Mouse (Mus musculus) granulocyte monocyte progenitor cell, adult 5-6 weeks (primary cell): ENCODE results near the gene Gpr85. TPM values are rescaled to one million over a fixed set of nuclear protein-coding genes. Genes with fewer than 3 reads are reported as not detected.
A peak's percentile ranks its signal among the peaks of the same experiment; 100 is the strongest.
"Not testable (repeated sequence)": the region's sequence is repeated elsewhere in the genome, so short reads cannot be mapped to it uniquely, and the experiment has no call there.

Experiments used
- ATAC-seq: replicated peaks from 2 replicates; pipeline ENCODE4 v1.8.0; 2016; ENCODE audit warnings: mild to moderate bottlenecking, moderate TSS enrichment, inconsistent platforms; ENCODE audit not compliant: poor library complexity, severe bottlenecking
- total RNA-seq, 2 experiments: library from RNA; stranded (forward) in 1 of 2; stranded (reverse) in 1 of 2; fragments of 200-712, 200-1000 nt in 1 of 2; fragments of >200 nt in 1 of 2; fragmentation: Nextera tagmentation in 1 of 2; gene quantifications; 2 replicates each; pipeline ENCODE4 v1.2.3; 2014 to 2017

The Gpr85 gene
- total RNA-seq (2014; fragmentation: Nextera tagmentation) (not detected in 2 replicates), total RNA-seq (2017) (1.2 and 2.5 TPM in 2 replicates)

GRCm38 (mm10) chr6:13839345-13840054 lies at the start of gene Gpr85:
Gene Gpr85, minus strand, starts transcription at chr6:13839942.
- peak; percentile 47 for ATAC-seq

- ATAC-seq, result no peak
Measured at GRCm38 (mm10) chr6:13884877-13885592, 45.3 kb upstream of the Gpr85 start.

- no peak for ATAC-seq
Measured at GRCm38 (mm10) chr6:13882919-13883318, 43.2 kb upstream of the Gpr85 start.

GRCm38 (mm10) chr6:13873959-13874358 lies 34.2 kb upstream of the Gpr85 start:
- ATAC-seq, result peak; percentile 70

GRCm38 (mm10) chr6:13872076-13872475 lies 32.3 kb upstream of the Gpr85 start:
- 0 out of 2 replicates have a peak, but pooled peaks have one; percentile 7 for ATAC-seq

GRCm38 (mm10) chr6:13871625-13871958 lies 31.9 kb upstream of the Gpr85 start:
- no peak for ATAC-seq

GRCm38 (mm10) chr6:13870919-13871624 lies 31.3 kb upstream of the Gpr85 start, which contains the start of gene 2610001J05Rik:
Gene 2610001J05Rik, minus strand, starts transcription at chr6:13871518.
- ATAC-seq, result peak; percentile 91

- no peak for ATAC-seq
Measured at GRCm38 (mm10) chr6:13870289-13870741, 30.6 kb upstream of the Gpr85 start.

GRCm38 (mm10) chr6:13860596-13860995 lies 20.9 kb upstream of the Gpr85 start:
- no peak for ATAC-seq

GRCm38 (mm10) chr6:13859877-13860585 lies 20.3 kb upstream of the Gpr85 start:
- peak; percentile 89 for ATAC-seq

GRCm38 (mm10) chr6:13854230-13854629 lies 14.5 kb upstream of the Gpr85 start:
- no peak for ATAC-seq

- ATAC-seq, result peak; percentile 100
Measured at GRCm38 (mm10) chr6:13853244-13853643, 13.5 kb upstream of the Gpr85 start.

GRCm38 (mm10) chr6:13846031-13846430 lies 6.3 kb upstream of the Gpr85 start:
- not testable (repeated sequence) for ATAC-seq

- peak; percentile 64 for ATAC-seq
Measured at GRCm38 (mm10) chr6:13838677-13839344, 931 bp downstream of the Gpr85 start.

GRCm38 (mm10) chr6:13837916-13838676 lies 1.6 kb downstream of the Gpr85 start:
- no peak for ATAC-seq

GRCm38 (mm10) chr6:13836967-13837570 lies 2.7 kb downstream of the Gpr85 start:
- peak; percentile 55 for ATAC-seq

GRCm38 (mm10) chr6:13835720-13836665 lies 3.7 kb downstream of the Gpr85 start:
- ATAC-seq, result no peak
